22 mouse cellular contexts compared by ENCODE assay signal in genomic region chr6:33625931-33626330, GRCm38 (mm10).
DNase-seq lines count a peak whose midpoint lies in the region; ATAC-seq and TF ChIP-seq lines count a peak whose summit lies in the region.
"Had no signal": no experiment of that assay in that cellular context is flagged by ENCODE, and none has a peak within 500 bp of the region (broad histone marks: within the 10 kb centered on the region; RNA-seq: fewer than 3 reads in every experiment).

No protein-coding gene starts in this region.

- H3K4me2 ChIP-seq in embryonic facial prominence, embryonic 14.5 days (ENCODE audit: low read depth, low read length), result no peak overlapping the region

- H3K4me1 ChIP-seq in embryonic facial prominence, embryonic 14.5 days (ENCODE audit: control insufficient read depth, insufficient read depth, low read length), result no peaks in the 10 kb centered on the region
- no peaks in the 10 kb centered on the region for H3K4me1 ChIP-seq in embryonic facial prominence, embryonic 10.5 days

- no peaks in the 10 kb centered on the region for H3K27me3 ChIP-seq in embryonic facial prominence, embryonic 14.5 days (replicated peaks; ENCODE audit: control insufficient read depth, insufficient read depth, low read length)
- no peaks in the 10 kb centered on the region for H3K27me3 ChIP-seq in embryonic facial prominence, embryonic 10.5 days (replicated peaks; ENCODE audit: low read depth, poor library complexity, severe bottlenecking)
- H3K27me3 ChIP-seq: CH12.LX, Patski had no signal

- no peak overlapping the region for H3K4me3 ChIP-seq in embryonic facial prominence, embryonic 14.5 days (ENCODE audit: low read depth, low read length)
- H3K4me3 ChIP-seq in embryonic facial prominence, embryonic 10.5 days, result no peak overlapping the region

- H3K27ac ChIP-seq in embryonic facial prominence, embryonic 14.5 days (replicated peaks; ENCODE audit: low read depth, low read length), result no peak overlapping the region
- H3K27ac ChIP-seq in embryonic facial prominence, embryonic 10.5 days (replicated peaks), result no peak overlapping the region

- DNase-seq in embryonic facial prominence, embryonic 14.5 days (ENCODE audit: low spot score), result peak; percentile 8
- no peak for DNase-seq in embryonic facial prominence, embryonic 10.5 days (ENCODE audit: low spot score)
- DNase-seq in brain, embryonic 14.5 days (ENCODE audit: low read depth), result peak; percentile 32
- DNase-seq in retina, embryonic 14.5 days (ENCODE audit: low spot score), result peak; percentile 71
- peak; percentile 82 for DNase-seq in retina, postnatal 1 day
- no peak for DNase-seq in gastrocnemius, postnatal 4 days (ENCODE audit: low spot score in 2 of 2)
- no peak for DNase-seq in left cerebral cortex, adult 18-20 months (ENCODE audit: low spot score in 2 of 2)
- DNase-seq in thymus, adult 18-20 months, result no peak
- DNase-seq: adrenal gland, adult 2 months; adrenal gland, adult 8-10 months; adrenal gland, postnatal 10 days; adrenal gland, postnatal 14 days; adrenal gland, postnatal 25 days; adrenal gland, postnatal 36 days; B cell, adult 2 months; cerebellum, adult 11 months; cerebellum, adult 11-12 months; cerebellum, adult 18-20 months had no signal

- no peak for ATAC-seq in embryonic facial prominence, embryonic 14.5 days (ENCODE audit: low read depth)
- ATAC-seq: activated CD4-positive, CD25-positive, alpha-beta regulatory T cell, adult 4 months; CD4-positive, CD25-positive, alpha-beta regulatory T cell, adult 4 months; Patski had no signal

- peaks cover 12% of the 10 kb centered on the region for H3K9me3 ChIP-seq in embryonic facial prominence, embryonic 14.5 days (ENCODE audit: control insufficient read depth, low read length)
- 0 out of 2 replicates have a peak, but pooled peaks cover 3% of the 10 kb centered on the region for H3K9me3 ChIP-seq in embryonic facial prominence, embryonic 10.5 days

- no peak for TF ChIP-seq POLR2A in brain, embryonic 14.5 days (IDR thresholded peaks at IDR 0.05; ENCODE audit: borderline replicate concordance, extremely low read depth, insufficient read depth, insufficient read length, poor library complexity, severe bottlenecking)

- TF ChIP-seq CTCF in brain, embryonic 14.5 days (IDR thresholded peaks at IDR 0.05; ENCODE audit: borderline replicate concordance, extremely low read depth, insufficient read depth, insufficient read length), result no peak

- no peaks in the 10 kb centered on the region for H3K36me3 ChIP-seq in embryonic facial prominence, embryonic 14.5 days (ENCODE audit: control insufficient read depth, insufficient read depth, low read length)
- H3K36me3 ChIP-seq in embryonic facial prominence, embryonic 10.5 days (replicated peaks), result no peaks in the 10 kb centered on the region

- no peak overlapping the region for H3K9ac ChIP-seq in embryonic facial prominence, embryonic 14.5 days (ENCODE audit: low read depth, low read length)

Comparison
In these comparisons a context has a peak if more than half of its experiments do, and no peak if none do; other contexts are left out.
1. DNase-seq: peak in embryonic facial prominence, embryonic 14.5 days (single experiment), brain, embryonic 14.5 days (single experiment), retina, embryonic 14.5 days (single experiment) and retina, postnatal 1 day (single experiment); none in embryonic facial prominence, embryonic 10.5 days (single experiment), gastrocnemius, postnatal 4 days (0 of 2), left cerebral cortex, adult 18-20 months (0 of 2) and thymus, adult 18-20 months (0 of 2).